In the genomic region with DNA sequence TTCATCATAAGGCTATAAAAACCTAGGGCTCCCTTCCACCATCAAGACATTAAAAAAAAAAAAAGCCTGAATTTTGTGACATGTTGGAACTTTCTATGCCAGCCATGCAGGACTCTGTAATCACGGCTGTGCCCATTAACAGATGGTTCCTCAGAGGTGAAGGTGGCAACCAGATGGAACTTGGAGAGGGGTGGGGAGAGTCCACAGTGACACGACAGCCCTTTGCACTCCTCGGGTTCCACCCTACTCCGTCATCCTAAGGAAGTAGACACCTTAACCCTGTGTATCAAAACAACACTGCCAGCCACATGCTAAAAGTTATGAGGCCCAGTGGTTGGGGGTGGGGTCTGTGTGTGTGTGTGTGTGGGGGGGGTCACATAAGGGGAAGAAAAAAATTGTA, we compare ENCODE assay signal across 8 mouse cellular contexts. TPM values are rescaled to one million over a fixed set of nuclear protein-coding genes. Genes with fewer than 3 reads are reported as not detected.
DNase-seq lines count a peak whose midpoint lies in the region; ATAC-seq lines count a peak whose summit lies in the region.

No protein-coding gene starts in this region.

- H3K4me1 ChIP-seq in heart, embryonic 15.5 days (replicated peaks): peaks cover 30% of the 10 kb centered on the region
- peaks cover 13% of the 10 kb centered on the region for H3K4me1 ChIP-seq in midbrain, embryonic 16.5 days (ENCODE audit: control insufficient read depth, insufficient read depth, low read length)

- no peaks in the 10 kb centered on the region for H3K9me3 ChIP-seq in heart, embryonic 15.5 days (replicated peaks)
- H3K9me3 ChIP-seq in midbrain, embryonic 16.5 days (replicated peaks; ENCODE audit: control insufficient read depth, low read length, poor library complexity, severe bottlenecking): no peaks in the 10 kb centered on the region

- no peak overlapping the region for H3K27ac ChIP-seq in heart, embryonic 15.5 days
- no peak overlapping the region for H3K27ac ChIP-seq in midbrain, embryonic 16.5 days (ENCODE audit: low read length)

- no peak overlapping the region for H3K9ac ChIP-seq in heart, embryonic 15.5 days
- H3K9ac ChIP-seq in midbrain, embryonic 16.5 days (ENCODE audit: low read depth, low read length): no peak overlapping the region

- peak overlapping the region; percentile 83 for H3K4me2 ChIP-seq in heart, embryonic 15.5 days
- peak overlapping the region; percentile 84 for H3K4me2 ChIP-seq in midbrain, embryonic 16.5 days (ENCODE audit: low read length)

- DNase-seq in heart, adult 9 months (ENCODE audit: low spot score in 2 of 2): no peak
- peak; percentile 23 to 35 for DNase-seq in cerebellum, postnatal 25 days
- DNase-seq in induced T-regulatory cell, adult 2 months (ENCODE audit: low read depth): peak; percentile 29
- no peak for DNase-seq in layer of hippocampus, adult 9-11 months
- DNase-seq in layer of hippocampus, adult 11-12 months (ENCODE audit: low spot score): no peak
- DNase-seq in left cerebral cortex, adult 8-10 months (ENCODE audit: low spot score in 2 of 2): no peak

- ATAC-seq in heart, embryonic 15.5 days (replicated peaks; ENCODE audit: insufficient number of reproducible peaks, insufficient read depth, low FRiP score, low read depth): no peak
- no peak for ATAC-seq in midbrain, embryonic 16.5 days

- H3K27me3 ChIP-seq in heart, embryonic 15.5 days: no peaks in the 10 kb centered on the region
- H3K27me3 ChIP-seq in midbrain, embryonic 16.5 days (ENCODE audit: control insufficient read depth, insufficient read depth, low read depth, low read length): no peaks in the 10 kb centered on the region; the same call in 1 of the 2 replicates

- no peaks in the 10 kb centered on the region for H3K36me3 ChIP-seq in heart, embryonic 15.5 days
- peaks cover 4% of the 10 kb centered on the region; the same call in 1 of the 2 replicates for H3K36me3 ChIP-seq in midbrain, embryonic 16.5 days (ENCODE audit: control insufficient read depth, insufficient read depth, low read length)

- 64% methylated on average over 4 of the region's 4 CpGs for WGBS in heart, embryonic 15.5 days
- 83% methylated on average over 4 of the region's 4 CpGs for WGBS in midbrain, embryonic 16.5 days

- H3K4me3 ChIP-seq in heart, embryonic 15.5 days: peak overlapping the region; percentile 74
- H3K4me3 ChIP-seq in midbrain, embryonic 16.5 days (ENCODE audit: low read depth, low read length): peak overlapping the region; percentile 70; the same call in 1 of the 2 replicates

RNA-seq across cellular contexts. Expression of a gene that starts 1.3 kb away (rescaled TPM):
- 37.7 and 40.1 TPM in 2 replicates for polyA plus RNA-seq in heart, embryonic 15.5 days (2015; fragmentation: Nextera tagmentation; extraction: Ambion mirVana)
- polyA plus RNA-seq in midbrain, embryonic 16.5 days (2015; fragmentation: Nextera tagmentation; extraction: Ambion mirVana): 45.1 and 45.6 TPM in 2 replicates
- 10 to 100 TPM; 21.8 to 28.5 (median 23.8) TPM for total RNA-seq in left cerebral cortex, adult 8-10 months (2022)

Comparison
In these comparisons a context has a peak if more than half of its experiments do, and no peak if none do; other contexts are left out.
1. DNase-seq: peak in cerebellum, postnatal 25 days (2 of 2) and induced T-regulatory cell, adult 2 months (single experiment); none in heart, adult 9 months (0 of 2), layer of hippocampus, adult 9-11 months (single experiment), layer of hippocampus, adult 11-12 months (single experiment) and left cerebral cortex, adult 8-10 months (0 of 2).